Mouse (Mus musculus) ES-E14 (cell line): Measurements from ENCODE around the gene Akt1s1.

Experiments used
- CHD2 ChIP-seq: IDR thresholded peaks from 2 replicates; pipeline ENCODE4 v1.6.1; 2014; ENCODE audit warnings: mild to moderate bottlenecking, low read depth, low read length, inconsistent platforms
- HCFC1 ChIP-seq: IDR thresholded peaks from 2 replicates; pipeline ENCODE4 v1.6.1; 2012; ENCODE audit warnings: low read length, inconsistent platforms, borderline replicate concordance; ENCODE audit not compliant: insufficient read depth
- ZC3H11A ChIP-seq: IDR thresholded peaks from 2 replicates; pipeline ENCODE4 v1.6.1; 2012; ENCODE audit warnings: low read depth, mild to moderate bottlenecking, inconsistent platforms, low read length, borderline replicate concordance
- ZNF384 ChIP-seq: IDR thresholded peaks from 2 replicates; pipeline ENCODE4 v1.6.1; 2012; ENCODE audit warnings: low read depth, low read length, inconsistent platforms

DNA sequence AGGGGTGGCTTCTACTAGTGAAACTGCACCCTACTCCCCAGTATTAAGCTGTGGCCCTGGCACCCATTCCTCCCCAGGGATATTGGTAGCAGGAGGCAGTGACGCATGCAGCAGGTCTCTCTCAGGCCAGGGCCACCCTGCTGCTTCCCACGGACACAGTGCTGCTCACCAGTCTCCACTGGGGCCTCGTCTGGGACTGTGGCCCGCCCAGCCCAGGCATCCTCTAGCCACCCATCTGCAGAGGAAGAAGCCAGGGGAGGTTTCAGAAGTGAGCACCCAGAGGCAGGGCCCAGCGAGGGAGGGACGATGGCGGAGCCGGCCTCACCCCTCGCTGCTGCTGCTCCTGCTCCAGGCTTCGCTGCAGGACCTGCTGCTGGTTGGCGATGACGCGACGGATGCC lies 14.4 kb downstream of the Akt1s1 start:
- TF ChIP-seq CHD2 (no peak), ZNF384 (no peak), HCFC1 (no peak), ZC3H11A (no peak)
